Mouse (Mus musculus) mesoderm, embryonic 11.5 days (tissue): ENCODE measurements at regions not wholly inside any gene's neighbourhood (a gene's known extent, or its start where the extent isn't known, plus 50 kb on each side); places are given as distances from the start of the nearest gene placed in this dataset.
"Not testable (repeated sequence)": the region's sequence is repeated elsewhere in the genome, so short reads cannot be mapped to it uniquely, and the experiment has no call there.

Experiments
- DNase-seq: peaks from one replicate; pipeline ENCODE4 v3.0.0-alpha.2; 2012; ENCODE audit warnings: low read depth, low spot score

DNA sequence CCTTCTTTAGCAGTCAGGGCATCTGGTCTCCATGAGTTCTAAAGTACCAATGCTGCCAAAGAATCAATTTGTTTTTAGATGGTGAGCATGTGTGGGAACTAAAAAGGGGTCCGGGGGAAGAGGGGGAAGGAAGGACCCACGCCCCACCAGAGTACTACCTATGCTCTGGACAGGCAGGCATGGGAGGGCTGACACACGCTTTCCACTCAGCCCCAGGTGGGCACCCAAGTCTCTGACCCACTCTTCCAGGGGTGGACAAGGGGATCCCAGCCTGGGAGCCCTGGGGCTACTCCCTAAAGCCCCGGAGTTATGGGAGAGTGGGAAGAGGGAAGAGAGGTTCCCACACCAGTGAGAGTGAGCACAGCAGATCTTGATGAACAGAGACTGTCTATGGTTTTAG lies 1446.9 kb downstream of the Zfp704 start:
- no peak for DNase-seq

DNA sequence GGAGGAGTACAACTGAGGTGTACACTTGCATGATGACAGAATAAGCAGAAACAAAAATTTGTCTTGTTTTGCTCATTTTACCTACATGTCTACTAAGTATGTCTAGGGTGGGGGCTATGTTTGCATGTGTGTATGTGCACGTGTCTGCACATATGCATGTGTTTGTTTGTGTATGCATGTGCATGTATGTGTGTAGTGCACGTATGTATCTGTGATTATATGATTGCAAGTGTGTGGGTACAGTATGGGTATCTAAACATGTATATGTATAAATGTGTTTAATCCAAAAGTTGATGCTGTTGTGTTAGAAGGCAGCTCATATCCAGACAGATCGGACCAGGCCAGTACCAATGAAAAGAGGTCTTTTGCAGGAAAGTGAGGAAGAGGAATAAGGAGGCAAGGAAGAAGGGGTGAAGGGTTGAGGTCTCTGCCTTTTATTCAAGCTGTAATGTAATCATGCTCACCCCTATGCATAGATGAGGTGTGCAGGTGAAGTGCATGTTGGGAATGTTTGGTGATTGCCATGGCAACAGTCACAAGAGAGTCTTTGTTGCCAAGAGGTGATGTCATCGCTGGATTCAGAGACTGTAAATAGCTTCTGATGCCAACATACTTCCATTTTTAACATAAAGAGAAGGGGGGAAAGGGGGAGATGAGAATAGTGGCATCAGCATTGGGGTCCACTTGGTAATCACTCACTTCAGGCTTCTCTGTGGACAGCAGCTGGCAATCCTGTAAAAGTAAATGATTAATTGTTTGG lies 1447.7 kb downstream of the Zfp704 start:
- no peak for DNase-seq

DNA sequence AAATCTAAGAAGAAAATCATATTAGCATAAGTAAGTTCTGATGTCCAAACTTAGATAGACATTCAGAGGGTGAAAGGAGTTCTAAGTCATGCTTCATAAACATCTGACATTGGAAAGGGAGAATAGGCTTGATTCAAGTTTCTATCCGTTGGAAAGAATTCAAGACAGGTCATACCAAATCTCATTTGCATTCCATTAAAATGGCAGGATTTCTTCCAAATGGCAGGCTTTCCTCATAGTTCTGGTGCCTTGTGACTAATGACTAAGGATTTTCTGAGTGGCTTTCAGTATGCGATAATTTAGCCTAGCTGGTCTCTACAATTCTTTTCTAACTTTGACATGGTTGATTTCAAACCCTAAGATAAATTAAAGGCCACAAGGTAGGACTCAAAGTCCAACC lies 1466.9 kb downstream of the Zfp704 start:
- no peak for DNase-seq

DNA sequence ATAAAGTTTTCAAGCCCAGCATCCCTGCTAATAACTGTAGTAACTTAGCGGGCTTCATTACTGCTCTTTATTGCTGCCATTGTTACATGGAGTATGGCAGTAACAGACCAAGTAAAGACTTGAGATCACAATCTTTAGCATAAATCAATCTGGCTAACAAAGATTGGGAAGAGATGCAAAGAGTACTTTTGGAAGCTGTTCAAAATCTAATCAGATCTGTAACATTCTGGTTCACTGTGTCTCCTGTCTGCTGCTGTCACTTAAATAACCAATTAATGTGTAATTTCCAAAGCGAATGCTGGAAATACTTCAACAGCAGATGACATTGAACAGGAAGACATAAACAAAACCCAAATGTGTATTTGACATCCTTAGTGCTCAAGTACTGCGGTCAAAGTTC lies 1467.7 kb downstream of the Zfp704 start:
- DNase-seq: no peak

DNA sequence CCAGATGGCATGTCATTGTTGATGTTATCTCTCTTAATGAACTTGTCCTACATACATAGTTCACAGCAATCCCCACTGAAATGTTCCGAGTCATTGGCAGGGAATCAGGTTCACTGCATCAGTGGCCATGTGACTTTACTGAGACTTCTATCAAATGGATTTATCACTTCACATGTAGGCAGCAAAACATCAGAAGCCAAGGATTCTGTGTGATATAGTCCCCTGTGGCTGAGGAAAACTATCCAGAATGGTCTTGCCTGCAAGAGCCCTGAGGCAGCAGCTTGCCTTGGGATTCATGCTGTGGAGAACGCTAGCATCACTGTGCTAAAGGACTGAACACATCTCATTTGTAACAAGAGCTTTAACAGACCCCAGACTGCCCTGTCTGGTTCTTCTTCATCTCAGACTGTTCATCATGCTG lies 1468.2 kb downstream of the Zfp704 start:
- DNase-seq: no peak

DNA sequence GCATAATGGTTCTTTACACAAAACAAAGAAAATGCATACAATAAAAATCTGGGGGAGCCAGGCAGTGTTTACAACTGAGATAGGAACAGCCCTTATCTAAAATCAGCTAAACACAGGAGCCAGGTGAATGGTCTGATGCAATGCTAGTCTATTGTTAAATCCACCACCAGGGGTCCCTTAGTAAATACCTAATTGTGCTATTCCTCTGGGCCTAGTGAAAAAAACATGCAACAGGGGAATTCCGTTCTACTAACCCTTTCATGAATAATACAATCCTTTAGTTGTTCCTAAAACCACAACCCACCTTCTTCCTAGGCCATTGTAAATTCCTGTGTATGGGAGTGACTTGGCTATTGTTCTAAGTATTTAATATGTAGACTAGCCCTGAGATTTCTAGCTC lies 1486.2 kb downstream of the Zfp704 start:
- DNase-seq: not testable (repeated sequence)

DNA sequence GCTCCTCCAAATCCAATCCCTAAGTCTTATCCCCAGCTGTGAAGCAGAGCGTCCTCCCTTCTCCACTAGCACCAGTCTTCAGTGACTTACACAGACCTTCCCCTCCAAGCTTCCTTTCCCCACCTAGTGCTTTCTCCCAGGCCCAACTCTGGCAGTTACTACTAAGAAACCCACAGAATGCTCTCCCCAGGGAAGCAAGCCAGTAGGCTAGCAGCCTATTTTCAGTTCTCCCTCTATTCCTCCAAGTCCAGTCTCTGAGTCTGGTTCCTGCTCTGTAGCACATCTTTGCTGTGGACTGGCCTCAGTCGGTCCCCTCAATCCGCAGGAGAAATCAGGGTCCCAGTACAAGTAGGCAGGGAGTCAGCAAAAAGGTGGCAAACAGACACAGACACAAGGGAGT lies 1486.7 kb downstream of the Zfp704 start:
- no peak for DNase-seq

DNA sequence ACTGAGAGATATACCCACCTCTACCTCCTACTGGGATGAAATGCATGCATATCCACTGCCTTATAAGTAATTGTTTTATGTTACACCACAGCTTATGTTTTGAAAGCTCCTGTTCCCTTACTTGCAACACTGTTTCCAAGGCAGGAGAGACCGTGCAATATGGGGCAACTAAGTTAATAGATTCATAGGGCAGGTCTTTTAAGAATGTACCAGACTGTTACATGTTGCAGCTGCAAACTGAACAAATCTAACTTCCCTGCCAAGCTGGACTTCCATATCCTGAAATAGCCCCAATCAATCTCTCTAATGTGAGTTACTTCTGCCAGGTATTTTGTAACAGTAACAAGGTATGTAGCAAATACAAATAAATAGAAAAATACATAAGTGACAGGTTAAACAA lies 1478.0 kb upstream of the 1700008P02Rik start:
- DNase-seq: no peak

DNA sequence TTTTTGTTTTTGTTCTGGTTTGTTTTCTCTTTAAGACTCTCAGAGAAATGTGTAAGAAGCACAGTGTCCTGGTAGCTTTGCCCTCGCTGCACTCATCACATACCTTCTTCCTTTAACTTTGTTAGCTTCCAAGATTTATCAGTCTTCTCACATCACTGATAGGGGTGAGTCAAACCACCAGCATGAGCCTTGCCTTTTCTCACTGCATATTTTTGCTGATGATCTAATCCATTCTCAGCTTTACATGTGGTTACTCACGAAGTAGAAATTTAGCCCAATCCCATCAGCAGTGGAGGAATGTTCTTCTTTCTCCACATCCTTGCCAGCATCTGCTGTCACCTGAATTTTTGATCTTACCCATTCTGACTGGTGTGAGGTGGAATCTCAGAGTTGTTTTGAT lies 1464.5 kb upstream of the 1700008P02Rik start:
- DNase-seq: no peak

DNA sequence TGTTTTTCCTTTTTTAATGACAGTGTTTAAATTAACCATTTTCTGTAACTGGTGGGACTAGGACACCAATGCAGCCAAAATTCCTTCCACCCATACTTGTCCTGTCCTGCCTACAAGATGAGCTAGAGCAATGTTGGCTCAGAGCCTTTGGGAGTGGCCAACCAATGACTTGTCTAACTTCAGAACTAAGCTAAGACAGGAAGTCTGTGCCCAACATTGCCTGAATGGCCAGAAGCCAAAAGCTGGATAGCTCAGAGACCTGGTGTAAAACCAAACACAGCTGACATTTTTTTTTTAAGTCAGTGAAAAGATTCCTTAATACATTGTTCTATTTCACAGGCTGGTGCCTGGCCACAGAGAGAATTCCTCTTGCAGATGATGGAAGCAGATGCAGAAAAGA lies 1433.5 kb upstream of the 1700008P02Rik start:
- DNase-seq: no peak

DNA sequence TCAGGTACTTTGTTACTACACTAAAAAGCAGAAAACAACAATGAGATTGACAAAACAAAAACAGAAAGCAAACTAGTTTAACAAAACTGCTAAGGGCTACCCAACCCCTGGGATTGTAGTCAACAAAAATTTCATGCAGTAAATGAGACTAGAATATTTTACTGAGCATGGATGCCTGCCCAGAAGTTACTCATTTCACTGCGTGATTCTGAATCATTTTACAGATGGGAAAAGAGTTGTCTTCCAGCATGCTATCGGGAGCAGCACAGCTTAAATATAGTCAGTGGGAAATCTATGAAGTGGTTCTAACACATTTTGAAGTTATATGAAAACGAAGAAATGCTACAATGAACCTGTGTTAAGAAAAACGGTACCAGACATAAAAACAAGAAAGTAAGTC lies 1430.9 kb upstream of the 1700008P02Rik start:
- no peak for DNase-seq

DNA sequence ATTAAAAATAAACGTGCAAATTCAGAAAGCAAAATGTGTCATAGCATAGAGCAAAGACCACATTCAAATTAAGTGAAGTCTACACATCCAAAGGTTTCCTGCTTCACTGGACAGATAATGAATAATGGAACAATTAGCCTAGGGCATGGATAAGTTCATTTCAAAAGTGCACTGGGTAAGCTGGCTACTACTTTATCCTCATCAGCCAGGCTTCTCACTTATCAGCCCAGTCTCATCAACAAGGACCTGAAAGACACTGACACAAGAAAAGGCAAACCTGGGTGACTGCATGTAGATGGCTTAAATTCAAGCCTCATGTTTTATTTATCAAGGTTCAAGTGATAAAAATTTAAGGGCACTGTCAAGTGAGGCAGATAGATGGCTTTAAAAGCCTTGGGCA lies 1429.5 kb upstream of the 1700008P02Rik start:
- no peak for DNase-seq

DNA sequence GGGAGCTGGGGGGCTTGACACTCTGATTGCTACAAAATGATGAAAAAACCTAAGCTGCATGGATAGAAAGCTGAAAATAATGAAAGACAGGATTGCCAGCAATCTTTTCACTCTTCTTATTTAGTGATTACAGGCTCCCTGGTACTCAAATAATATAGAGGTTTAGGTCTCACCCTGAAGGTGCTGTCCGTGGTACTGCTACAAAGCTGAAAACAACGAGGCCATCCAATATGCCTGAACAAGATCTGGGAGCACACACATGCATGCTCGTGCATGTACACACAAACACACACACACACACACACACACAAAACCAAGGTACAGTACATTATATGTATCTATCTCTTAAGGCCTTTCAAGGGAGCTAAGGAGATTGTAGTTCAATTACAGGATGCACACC lies 1426.1 kb upstream of the 1700008P02Rik start:
- DNase-seq: no peak

DNA sequence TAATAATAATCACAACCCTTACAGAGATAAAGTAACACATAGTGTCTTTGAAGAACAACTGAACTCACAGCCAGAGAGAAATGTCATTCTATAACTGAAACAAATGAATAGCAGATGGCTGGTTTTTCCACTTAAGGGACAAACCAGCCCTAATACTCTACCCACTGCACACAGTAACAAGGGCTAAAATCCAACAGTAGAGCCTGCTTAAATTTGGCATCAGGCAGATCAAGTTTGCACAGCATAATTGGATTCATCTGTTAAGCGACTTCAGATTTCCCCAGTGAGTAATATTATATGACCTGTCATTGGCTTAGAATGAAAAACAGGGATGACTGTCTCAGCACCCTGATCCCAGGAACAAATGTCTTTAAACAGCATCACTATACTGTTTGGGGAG lies 1416.5 kb upstream of the 1700008P02Rik start:
- peak; percentile 43 for DNase-seq

DNA sequence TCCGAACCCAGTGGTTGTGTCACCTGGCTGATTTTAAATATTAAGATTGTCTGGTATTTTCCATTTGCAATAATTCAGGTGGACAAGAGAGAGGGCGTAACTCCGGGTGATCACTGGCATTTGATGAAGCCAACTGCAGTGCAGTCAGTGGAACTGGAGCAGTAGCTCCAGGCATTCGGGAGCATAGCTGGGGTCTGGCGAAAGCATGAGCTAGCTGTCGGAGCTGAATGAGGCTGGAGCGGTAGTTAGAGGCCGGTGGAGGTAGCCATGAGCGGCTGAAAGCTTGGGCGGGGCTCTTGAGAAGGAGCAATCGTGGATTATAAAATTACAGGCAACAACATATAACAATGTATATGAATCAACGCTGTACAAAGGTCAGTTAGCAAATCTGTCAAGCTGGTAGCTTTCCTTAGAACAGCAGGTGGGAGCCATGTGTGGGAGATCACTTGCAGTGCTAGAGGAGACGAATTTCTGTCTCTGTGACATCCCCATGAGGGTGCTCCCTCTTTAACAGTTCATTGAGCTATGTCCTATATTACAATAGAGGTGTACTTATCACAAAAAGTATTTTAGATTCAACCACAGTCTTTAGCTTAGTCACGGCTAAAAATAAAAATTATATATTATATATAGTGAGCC lies 1415.0 kb upstream of the 1700008P02Rik start:
- DNase-seq: peak; percentile 33

DNA sequence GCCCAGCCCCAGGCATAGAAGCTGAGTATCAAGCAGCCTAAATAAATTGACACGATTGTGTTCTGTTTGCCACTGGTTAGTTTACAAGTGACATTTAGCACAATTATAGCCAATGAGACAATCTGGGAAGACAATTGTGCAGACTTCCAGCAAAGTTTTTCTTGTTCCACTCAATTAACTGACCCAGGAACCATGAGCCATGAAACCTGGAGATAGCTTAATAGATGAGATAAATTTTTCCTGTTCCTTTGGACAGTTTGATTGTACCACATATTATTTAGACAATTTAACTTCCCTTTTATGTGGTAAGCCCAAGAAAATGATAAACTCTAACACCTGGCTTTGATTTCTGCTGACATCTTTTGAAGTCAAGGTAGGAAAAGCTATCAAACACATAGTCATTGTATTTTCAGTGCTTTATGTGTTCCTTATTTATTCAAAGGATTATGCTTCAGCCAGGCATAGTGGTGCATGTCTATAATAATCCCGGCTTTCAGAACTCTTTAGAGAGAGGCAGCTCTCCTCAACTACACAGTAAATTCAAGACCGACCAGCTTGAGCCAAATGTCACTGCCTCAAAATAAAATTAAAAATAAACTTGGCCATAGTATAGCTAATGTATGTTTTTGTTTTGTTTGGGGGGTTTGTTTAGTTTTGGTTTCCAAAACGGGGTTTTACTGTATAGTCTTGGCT lies 1406.2 kb upstream of the 1700008P02Rik start:
- no peak for DNase-seq

DNA sequence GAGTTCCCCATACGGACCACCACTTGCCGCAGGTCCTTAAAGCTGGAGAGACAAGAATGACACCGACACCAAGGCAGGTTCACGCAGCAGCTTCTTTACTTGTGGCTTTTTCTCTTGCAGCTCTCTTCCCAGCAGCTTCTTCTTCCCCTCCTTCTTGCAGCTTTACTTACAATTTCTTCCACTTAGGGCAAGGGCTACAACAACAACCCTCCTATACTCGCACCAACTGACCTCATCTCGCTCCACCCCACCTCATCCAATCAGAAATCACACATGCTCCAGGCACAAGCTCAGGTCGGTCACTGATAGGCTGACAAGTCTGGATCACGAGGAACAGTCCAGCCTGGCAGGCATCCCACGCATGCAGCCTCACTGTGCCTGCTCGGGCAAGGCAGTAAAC lies 1402.4 kb upstream of the 1700008P02Rik start:
- no peak for DNase-seq

DNA sequence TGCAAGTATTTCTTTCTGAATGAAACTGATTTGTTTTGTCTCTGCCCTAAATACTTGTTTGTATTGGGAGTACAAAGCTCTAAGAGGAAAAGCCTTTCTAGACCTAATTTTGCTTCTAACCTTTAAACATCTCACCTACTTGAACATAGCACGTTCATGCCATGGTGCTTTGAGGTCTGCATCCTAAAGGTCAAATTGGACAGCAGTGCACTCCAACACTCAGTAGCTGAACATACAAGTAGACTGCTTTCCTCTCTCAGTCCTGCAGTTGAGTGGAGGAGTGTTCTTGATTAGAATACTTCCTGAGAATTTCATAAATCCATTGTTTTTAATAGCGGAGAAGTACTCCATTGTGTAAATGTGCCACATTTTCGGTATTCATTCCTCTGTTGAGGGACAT lies 1397.2 kb upstream of the 1700008P02Rik start:
- no peak for DNase-seq

DNA sequence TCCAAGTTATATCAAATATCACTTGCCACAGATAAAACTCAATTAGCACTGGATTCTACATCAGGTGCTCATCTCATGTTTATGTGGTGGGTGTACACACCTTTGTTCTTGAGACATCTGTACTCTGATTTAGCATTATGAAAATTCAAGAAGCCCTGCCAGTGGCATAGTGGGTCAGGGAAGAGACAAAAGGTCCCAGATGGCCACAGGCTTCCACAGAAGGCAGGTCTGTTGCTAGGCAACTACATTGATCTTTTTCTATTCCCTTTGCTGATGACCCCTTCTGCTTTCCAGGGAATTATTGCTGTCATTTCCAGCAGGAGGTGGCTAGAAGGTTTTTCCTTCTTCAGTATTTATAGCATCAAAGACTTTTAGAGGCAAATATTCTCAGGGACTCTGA lies 1396.7 kb upstream of the 1700008P02Rik start:
- peak; percentile 65 for DNase-seq

DNA sequence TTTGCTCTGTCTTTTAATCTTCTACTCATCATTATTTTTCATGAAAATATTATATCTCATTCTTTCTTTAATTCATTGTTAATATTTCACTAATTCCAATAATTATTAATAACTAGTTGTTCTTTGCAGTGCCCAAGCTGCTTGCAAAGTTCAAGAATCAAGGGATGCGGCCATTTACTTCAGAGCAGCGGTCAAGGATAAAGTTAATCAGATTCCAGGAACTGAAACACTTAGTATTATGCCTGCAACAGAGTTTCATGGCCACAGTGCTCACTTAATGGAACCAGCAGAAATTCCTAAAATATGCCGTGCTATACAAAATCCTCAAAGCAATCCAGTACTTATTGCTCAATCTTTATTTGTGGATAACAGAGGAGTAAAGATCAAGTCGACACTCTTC lies 1389.7 kb upstream of the 1700008P02Rik start:
- DNase-seq: no peak

DNA sequence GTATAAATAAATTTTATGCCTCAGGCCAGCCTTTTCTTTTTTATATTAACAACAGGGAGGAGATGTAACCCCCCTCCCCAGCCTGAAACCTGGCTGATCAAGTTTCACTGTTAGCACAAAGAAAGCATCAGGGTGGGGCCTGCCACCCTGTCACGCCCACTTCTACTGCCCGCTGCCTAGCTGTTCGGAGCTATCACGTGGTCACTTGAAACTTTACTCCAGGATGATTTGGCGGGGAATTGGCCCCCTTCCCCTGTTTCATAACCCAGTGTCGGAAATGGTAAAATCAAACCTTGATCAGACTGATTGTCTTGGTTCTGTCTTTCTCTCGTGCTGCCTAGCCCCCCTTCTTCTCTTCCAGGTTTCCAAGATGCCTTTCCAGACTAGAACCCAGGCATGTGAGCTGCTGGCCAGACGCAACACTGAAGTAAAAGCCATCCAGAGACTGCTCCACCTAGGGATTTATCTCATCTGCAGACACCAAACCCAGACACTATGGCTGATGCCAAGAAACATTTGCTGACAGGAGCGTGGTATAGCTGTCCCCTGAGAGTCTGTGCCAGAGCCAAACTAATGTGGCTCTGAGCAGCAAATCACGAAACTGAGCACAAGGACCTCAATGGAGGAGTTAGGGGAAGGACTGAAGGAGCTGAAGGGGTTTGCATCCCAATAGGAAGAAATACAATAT lies 1386.6 kb upstream of the 1700008P02Rik start:
- no peak for DNase-seq

DNA sequence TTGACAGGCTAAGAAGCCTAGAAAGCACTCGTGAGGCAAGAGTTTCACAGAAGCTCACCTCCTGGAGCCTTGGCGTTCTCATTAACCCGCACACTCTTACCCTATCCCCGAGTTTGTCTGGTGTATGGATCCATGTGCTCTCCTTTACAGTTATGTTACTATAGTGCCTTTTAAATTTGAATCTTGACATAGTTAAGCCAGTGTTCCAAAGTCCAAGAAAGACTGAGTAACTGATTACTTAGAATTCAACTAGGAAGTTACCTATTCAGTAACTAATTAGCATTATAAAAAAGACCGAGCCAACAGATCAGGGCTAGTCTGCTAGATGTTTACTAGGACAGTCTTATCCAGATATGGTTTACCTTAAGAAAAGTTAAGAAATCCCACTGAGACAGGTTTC lies 1386.0 kb upstream of the 1700008P02Rik start:
- no peak for DNase-seq
